Mouse (Mus musculus) forebrain, embryonic 10.5 days (tissue): ENCODE data around the gene Ctnnd1. TPM values are rescaled to one million over a fixed set of nuclear protein-coding genes. Genes with fewer than 3 reads are reported as not detected.

Source experiments
- DNase-seq: peaks from one replicate; pipeline ENCODE4 v3.0.0-alpha.2; 2017; ENCODE audit warnings: low spot score; ENCODE audit errors: extremely low spot score
- H3K27ac ChIP-seq: fragments of 300-500 bp; sonication (generic); 2 replicates; pipeline ENCODE4 v1.5.1; 2016; ENCODE audit warnings: mild to moderate bottlenecking
- H3K27me3 ChIP-seq: fragments of 300-500 bp; sonication (generic); 2 replicates; pipeline ENCODE4 v1.6.1; 2016; ENCODE audit warnings: mild to moderate bottlenecking; ENCODE audit not compliant: poor library complexity, severe bottlenecking
- H3K36me3 ChIP-seq: fragments of 300-500 bp; sonication (generic); replicated peaks from 2 replicates; pipeline ENCODE4 v1.6.1; 2016; ENCODE audit warnings: mild to moderate bottlenecking, moderate library complexity
- H3K4me1 ChIP-seq: fragments of 300-500 bp; sonication (generic); 2 replicates; pipeline ENCODE4 v1.6.1; 2016
- H3K4me3 ChIP-seq: fragments of 300-500 bp; sonication (generic); 2 replicates; pipeline ENCODE4 v1.5.1; 2016; ENCODE audit warnings: mild to moderate bottlenecking, moderate library complexity
- H3K9me3 ChIP-seq: fragments of 300-500 bp; sonication (generic); 2 replicates; pipeline ENCODE4 v1.6.1; 2016; ENCODE audit warnings: mild to moderate bottlenecking, moderate library complexity
- WGBS: fragments of 180-500 bp; shearing (Covaris S2); methylation state at CpG from one replicate; pipeline ENCODE4 v1.1.7; 2016; 5-methylcytosine and 5-hydroxymethylcytosine counted together
- polyA plus RNA-seq: library from polyadenylated mRNA; unstranded; fragments of >200 nt; fragmentation: Nextera tagmentation; extraction: Ambion mirVana; gene quantifications from 2 replicates; pipeline ENCODE4 v1.2.1, GENCODE M21; 2016

The Ctnnd1 gene
- polyA plus RNA-seq, 1 experiment from 2014 or later: 43.9 TPM

DNA sequence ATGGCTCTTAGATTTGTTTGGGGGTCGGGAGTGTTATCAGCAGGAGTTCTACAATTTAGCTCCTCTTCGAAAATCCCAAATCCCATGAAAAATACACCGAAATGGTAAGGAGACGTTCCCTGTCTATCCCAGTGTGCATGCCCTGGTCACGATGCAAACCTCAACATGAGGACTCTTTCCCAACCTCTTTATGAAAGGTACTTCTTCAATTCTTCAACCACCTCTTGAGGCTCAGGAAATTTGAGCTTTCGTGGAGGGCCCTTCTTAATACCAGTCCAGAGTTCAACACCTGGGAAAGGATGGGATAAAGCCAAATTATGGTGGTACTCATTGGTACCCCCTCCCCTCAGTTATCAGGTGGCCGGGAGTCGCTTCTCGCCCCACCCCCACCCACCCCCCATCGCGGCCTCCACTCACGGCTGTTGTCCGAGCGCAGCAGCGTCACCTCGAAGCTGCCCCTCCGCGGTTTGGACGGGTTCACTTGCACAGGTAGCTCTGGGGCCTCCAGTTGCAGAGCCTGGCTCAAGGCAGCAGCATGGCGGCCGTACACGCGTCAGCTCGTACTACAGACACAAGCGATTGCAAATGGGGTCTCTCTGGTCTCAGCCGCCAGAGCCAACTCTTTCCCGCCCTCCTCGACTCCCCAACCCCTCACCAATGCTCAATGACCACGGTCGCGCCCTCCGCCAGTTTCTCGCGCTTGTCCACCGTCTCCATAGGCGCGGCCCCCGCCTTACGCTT, 19.4 kb upstream of the Ctnnd1 start:
- no peaks in the 10 kb centered on the region for H3K27me3 ChIP-seq
- H3K4me3 ChIP-seq: peak overlapping the region; percentile 91
- peak overlapping the region; percentile 99 for H3K27ac ChIP-seq
- 3% methylated on average over 39 of the region's 39 CpGs for WGBS
- H3K36me3 ChIP-seq: peaks cover 57% of the 10 kb centered on the region
- H3K9me3 ChIP-seq: no peaks in the 10 kb centered on the region
- DNase-seq: no peak
- peaks cover 19% of the 10 kb centered on the region for H3K4me1 ChIP-seq

DNA sequence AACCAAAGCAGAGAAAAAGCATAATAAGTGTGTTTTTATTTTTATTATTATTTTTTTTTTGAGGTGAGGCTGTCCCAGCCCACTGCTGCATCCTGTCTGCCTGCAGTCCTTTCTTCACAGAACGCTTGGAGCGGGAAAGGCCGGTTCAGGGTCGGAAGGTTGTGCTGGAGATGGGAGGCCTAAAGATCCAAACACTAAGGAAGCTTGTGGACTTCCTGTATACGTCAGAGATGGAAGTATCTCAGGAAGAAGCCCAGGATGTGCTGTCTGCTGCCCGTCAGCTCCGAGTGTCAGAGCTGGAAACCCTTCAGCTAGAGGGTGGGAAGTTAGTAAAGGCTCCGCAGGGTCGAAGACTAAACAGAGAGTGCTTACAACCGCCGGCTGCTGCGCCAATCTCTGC, 15.5 kb upstream of the Ctnnd1 start:
- no peak overlapping the region for H3K27ac ChIP-seq

DNA sequence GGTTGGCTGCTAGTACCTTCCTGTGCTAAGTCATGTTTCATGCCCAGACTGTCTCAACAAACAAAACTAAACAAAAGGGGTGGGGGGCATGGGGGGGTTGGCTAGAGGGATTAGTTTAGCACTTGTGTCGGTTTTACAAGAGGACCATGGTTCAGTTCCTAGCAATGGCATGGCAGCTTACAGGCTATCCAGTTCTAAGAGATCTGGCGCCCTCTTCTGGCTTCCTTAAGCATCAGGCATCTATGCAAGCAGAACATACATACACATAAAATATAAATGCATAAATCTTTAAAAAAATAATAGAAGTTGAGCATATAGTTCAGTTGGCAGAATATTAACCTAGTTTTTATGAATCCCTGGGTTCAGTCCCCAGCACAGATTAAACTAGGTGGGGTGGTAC, 12.3 kb upstream of the Ctnnd1 start:
- H3K27me3 ChIP-seq: no peaks in the 10 kb centered on the region
- H3K4me1 ChIP-seq: no peaks in the 10 kb centered on the region
- DNase-seq: no peak
- H3K36me3 ChIP-seq: peaks cover 12% of the 10 kb centered on the region
- no peak overlapping the region for H3K27ac ChIP-seq
- WGBS: 23% methylated on average over 2 of the region's 2 CpGs
- H3K9me3 ChIP-seq: peaks cover 5% of the 10 kb centered on the region; the same call in 1 of the 2 replicates
- H3K4me3 ChIP-seq: no peak overlapping the region

More for the DNA sequence above, 15.5 kb upstream of the Ctnnd1 start:
- no peak for DNase-seq
- WGBS: 71% methylated on average over 12 of the region's 12 CpGs
- no peaks in the 10 kb centered on the region for H3K9me3 ChIP-seq
- H3K4me3 ChIP-seq: no peak overlapping the region
- H3K36me3 ChIP-seq: peaks cover 28% of the 10 kb centered on the region
- H3K4me1 ChIP-seq: peaks cover 17% of the 10 kb centered on the region
- no peaks in the 10 kb centered on the region for H3K27me3 ChIP-seq

DNA sequence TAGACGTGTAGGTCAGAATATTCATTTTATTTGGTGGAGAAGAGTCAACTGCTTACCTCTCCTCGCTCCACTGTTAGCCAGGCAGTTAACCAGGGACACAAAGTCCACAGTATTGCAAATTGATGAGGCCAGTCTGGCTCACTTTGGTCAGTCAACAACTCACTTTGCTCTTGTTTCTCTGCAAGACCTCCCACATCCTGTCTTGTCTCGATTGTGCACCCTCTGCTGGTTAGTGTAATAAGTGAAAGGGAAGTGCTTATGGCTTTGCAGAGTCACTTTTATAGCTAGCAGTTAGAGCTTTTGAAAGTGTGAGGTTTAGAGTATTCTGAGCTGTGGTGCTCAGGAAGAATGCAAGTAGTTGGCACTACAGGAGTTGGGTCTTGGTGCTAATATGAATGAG, 9.7 kb upstream of the Ctnnd1 start:
- no peak overlapping the region for H3K27ac ChIP-seq
- WGBS: 70% methylated on average over 3 of the region's 3 CpGs
- H3K27me3 ChIP-seq: no peaks in the 10 kb centered on the region

DNA sequence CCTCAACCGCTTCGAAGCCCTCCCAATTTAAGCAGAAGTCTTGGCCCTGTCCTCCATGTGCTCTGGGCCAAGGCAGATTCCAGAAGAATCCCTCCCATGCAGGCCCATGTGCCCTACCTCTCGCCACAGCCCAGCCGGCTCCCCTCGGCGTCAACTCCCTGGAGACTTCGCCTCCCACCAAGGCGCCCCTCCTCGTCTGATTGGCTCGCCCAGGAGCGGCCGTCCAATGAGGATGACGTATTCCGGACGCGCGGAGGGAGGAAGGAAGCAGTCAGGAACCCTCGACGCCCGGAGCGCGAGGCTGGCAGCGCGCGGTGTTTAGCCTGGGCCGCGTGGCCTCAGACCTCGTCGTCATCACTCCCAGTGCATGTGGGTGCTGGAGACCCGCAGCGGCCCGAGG, 8.2 kb upstream of the Ctnnd1 start, which contains the start of gene Btbd18:
Btbd18 (plus strand) TSS at position 274 of the 400 bp plus-strand sequence.
- no peak within 1 kb of the TSS for H3K4me3 ChIP-seq
- no peaks in the 10 kb centered on the region for H3K4me1 ChIP-seq
- H3K9me3 ChIP-seq: peaks cover 5% of the 10 kb centered on the region; the same call in 1 of the 2 replicates
- WGBS: 92% methylated on average over 32 of the region's 32 CpGs
- H3K36me3 ChIP-seq: no peaks in the 10 kb centered on the region
- H3K27ac ChIP-seq: no peak within 1 kb of the TSS
- DNase-seq: no peak
- no peaks in the 10 kb centered on the region for H3K27me3 ChIP-seq

More for the DNA sequence above, 9.7 kb upstream of the Ctnnd1 start:
- H3K4me1 ChIP-seq: no peaks in the 10 kb centered on the region
- no peaks in the 10 kb centered on the region for H3K36me3 ChIP-seq
- no peak for DNase-seq
- H3K9me3 ChIP-seq: peaks cover 5% of the 10 kb centered on the region; the same call in 1 of the 2 replicates
- no peak overlapping the region for H3K4me3 ChIP-seq

DNA sequence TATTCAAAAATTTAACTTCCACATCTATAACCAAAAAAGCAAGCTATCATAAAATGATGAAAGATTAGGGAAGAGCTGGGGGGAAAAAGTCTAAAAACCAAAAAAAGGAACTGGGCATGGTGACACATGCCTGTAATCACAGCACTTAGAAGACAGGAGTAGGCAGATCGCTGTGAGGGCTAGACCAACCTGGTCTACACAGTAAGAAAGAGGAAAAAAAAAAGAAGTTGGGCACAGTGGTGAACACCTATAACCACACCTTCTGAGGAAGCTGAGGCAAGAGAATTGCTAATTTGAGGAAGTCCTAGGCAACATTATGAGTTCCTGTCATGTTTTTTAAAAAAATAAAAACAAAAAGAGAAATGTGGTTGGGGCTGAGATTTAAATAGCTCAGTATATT, 5.3 kb upstream of the Ctnnd1 start:
- 71% methylated on average over 1 of the region's 1 CpGs for WGBS
- H3K4me1 ChIP-seq: peaks cover 8% of the 10 kb centered on the region
- H3K36me3 ChIP-seq: no peaks in the 10 kb centered on the region
- no peak overlapping the region for H3K27ac ChIP-seq
- H3K4me3 ChIP-seq: no peak overlapping the region
- H3K27me3 ChIP-seq: no peaks in the 10 kb centered on the region
- H3K9me3 ChIP-seq: peaks cover 5% of the 10 kb centered on the region; the same call in 1 of the 2 replicates
- DNase-seq: no peak

DNA sequence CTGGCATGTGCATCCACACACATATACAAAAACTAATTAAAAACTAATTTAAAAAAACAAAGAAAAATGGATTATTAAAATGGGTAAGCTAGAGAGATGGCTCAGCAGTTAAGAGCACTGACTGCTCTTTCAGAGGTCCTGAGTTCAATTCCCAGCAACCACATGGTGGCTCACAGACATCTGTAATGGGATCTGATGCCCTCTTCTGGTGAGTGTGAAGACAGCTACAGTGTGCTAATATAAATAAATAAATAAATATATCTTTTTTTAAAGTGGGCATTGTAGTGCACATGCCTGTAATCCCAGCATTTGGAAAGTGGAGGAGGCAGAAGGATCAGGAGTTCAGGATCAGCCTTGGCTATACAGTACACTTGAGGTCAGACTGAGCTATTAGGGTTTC, 2.8 kb upstream of the Ctnnd1 start:
- Histone ChIP-seq H3K36me3 (no peaks in the 10 kb centered on the region), H3K27me3 (no peaks in the 10 kb centered on the region), H3K4me1 (peaks cover 22% of the 10 kb centered on the region), H3K27ac (no peak overlapping the region), H3K4me3 (no peak overlapping the region), H3K9me3 (no peaks in the 10 kb centered on the region)
- no peak for DNase-seq

DNA sequence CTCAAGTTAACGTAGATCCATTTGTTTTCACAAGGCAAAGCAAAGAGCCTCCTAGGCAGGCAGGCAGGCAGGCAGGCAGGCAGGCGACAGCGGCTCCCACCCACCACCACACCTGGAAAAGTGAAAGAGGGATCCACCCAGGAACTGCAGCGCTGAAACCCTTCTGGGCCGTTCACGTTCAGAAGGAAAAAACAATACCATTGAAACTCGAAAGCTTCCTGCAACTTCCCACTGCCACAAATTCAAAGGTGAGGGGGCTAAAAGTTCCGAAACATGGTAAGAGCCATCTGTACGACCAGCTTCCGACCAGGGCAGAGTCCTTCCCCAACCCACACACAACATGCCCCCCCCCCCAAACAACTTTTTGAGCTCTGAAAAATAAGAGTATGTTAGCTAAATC, 891 bp downstream of the Ctnnd1 start:
- Histone ChIP-seq H3K4me1 (peaks cover 28% of the 10 kb centered on the region), H3K4me3 (peak overlapping the region; percentile 68), H3K36me3 (peaks cover 18% of the 10 kb centered on the region), H3K27ac (peak overlapping the region; percentile 96), H3K9me3 (no peaks in the 10 kb centered on the region), H3K27me3 (no peaks in the 10 kb centered on the region)
- DNase-seq: no peak
- WGBS: under 1% methylated on average over 10 of the region's 10 CpGs

DNA sequence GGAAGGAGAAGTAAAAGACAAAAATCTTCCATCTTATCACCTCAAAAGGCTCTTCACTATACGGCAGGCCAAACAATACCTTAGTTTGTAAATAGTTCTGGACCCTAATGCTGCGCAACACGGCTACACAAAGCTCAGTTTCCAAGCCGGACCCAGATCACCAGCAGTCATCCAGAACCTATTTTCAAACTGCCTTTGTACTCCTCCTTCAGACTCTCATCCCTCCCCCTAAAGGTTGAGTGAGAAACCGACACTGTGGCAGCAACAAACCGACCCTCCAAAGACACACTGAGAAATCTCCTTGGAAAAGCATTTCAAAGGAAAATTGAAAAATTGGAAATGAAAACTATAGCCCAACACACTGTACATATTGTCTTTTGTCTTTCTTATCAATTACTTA, 2.2 kb downstream of the Ctnnd1 start:
- WGBS: 57% methylated on average over 6 of the region's 6 CpGs
- Histone ChIP-seq H3K9me3 (no peaks in the 10 kb centered on the region), H3K27ac (peak overlapping the region; percentile 31; the same call in 1 of the 2 replicates), H3K36me3 (peaks cover 18% of the 10 kb centered on the region), H3K4me3 (peak overlapping the region; percentile 68), H3K27me3 (no peaks in the 10 kb centered on the region), H3K4me1 (peaks cover 28% of the 10 kb centered on the region)
- no peak for DNase-seq

DNA sequence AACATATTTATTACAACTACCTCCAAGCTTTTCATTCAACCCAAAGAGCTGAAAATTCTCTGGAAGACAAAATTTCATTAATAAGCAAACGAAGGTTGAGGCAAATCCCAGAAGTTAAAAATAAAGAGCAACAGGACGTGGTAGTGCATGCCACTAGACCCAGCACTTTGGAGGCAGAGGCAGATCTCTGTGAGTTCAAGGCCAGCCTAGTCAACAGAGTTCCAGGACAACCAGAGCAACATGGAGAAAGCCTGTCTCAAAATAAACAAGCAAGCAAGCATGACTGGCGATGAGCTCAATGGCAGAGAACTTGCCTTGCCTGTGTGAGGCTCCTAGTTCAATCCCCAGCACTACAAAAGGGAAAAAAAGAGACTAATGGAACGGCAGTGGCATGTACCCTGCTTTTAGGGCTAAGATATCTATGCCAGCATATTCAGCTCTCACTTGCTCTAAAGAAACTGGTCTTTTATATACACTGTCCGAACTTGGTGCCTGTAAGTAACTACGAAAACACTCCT, 3.5 kb downstream of the Ctnnd1 start:
- no peak for DNase-seq
- Histone ChIP-seq H3K4me3 (no peak overlapping the region), H3K9me3 (no peaks in the 10 kb centered on the region), H3K27me3 (no peaks in the 10 kb centered on the region), H3K36me3 (peaks cover 20% of the 10 kb centered on the region), H3K4me1 (peaks cover 28% of the 10 kb centered on the region), H3K27ac (no peak overlapping the region)
- 97% methylated on average over 6 of the region's 6 CpGs for WGBS

DNA sequence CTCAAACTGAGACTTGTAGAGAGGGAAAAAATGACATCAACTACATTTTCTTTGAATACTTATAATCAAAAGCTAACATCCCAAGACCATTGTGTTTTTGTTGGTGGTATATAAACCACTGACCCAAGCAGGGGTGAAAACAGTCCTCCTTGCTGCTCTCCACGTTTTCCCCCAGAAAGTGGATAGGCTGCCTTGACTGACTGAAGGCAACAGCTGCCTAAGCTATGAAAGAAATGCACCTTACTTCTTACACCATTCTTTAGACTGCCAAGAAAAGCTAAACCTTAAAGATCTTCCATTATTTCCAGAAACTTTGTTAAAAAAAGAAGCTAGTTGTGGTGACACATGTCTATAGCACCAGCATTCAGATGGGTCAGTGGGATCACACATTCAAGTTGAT, 4.4 kb downstream of the Ctnnd1 start:
- 89% methylated on average over 1 of the region's 1 CpGs for WGBS
- H3K27me3 ChIP-seq: no peaks in the 10 kb centered on the region
- H3K4me1 ChIP-seq: peaks cover 22% of the 10 kb centered on the region
- no peaks in the 10 kb centered on the region for H3K9me3 ChIP-seq
- no peak overlapping the region for H3K27ac ChIP-seq
- no peak overlapping the region for H3K4me3 ChIP-seq
- DNase-seq: no peak
- H3K36me3 ChIP-seq: peaks cover 29% of the 10 kb centered on the region

DNA sequence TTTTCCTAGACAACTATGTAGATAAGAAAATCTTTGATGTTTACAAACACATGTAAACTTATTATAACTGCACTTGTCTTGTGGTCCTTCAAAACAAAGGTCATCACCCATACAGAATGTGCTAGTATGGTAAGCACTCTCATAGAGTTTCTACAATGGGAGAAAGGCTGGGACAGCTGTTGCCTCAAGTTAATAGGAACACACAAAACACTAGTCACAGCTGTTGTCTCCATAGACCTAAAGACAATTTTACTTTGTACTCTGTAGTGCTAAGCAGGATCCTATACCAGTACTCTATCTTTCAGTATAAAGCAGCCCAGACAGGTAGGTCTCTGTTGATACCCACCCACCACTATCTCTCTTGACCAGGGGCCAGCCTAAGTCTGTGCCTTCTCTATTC, 9.7 kb downstream of the Ctnnd1 start:
- no peak overlapping the region for H3K27ac ChIP-seq
- H3K4me3 ChIP-seq: no peak overlapping the region
- no peak for DNase-seq
- no peaks in the 10 kb centered on the region for H3K9me3 ChIP-seq
- peaks cover 36% of the 10 kb centered on the region for H3K4me1 ChIP-seq
- H3K36me3 ChIP-seq: peaks cover 11% of the 10 kb centered on the region
- H3K27me3 ChIP-seq: no peaks in the 10 kb centered on the region

DNA sequence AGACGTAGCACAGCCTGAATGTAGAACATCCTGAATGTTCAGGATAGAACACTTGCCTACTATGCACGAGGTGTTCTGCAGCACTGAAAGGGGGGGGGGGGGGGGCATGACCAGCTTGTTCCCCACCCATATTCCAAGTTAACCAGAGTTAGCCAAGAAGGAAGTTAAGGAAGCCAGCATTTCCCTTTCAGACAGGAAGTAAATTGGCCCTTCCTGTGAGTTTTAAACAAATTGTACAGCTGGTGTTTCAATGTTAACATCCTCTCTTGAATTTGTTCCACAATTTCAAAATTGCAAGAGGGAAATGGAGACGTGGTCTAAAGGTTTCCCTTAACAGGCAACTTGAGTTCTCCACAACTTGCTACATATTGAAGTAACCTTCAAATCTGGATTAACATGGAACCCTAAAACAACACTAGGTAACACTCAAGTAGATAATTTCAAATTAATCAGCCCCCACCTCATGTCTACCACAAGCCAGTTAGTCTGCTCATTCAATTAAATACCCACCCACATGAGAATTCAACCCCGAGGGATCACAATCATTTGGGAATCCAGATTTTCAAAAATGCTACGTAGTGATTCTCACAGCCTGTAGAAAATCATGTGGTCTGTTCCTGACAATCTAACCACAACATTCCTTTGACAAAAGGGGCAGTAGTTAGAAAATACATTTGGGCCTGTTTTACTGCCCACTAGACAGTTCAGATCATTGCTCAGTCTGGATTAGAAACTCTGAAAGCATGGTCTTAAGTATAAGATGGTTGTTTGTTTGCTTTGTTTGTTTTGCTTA, 11.9 kb downstream of the Ctnnd1 start:
- no peaks in the 10 kb centered on the region for H3K9me3 ChIP-seq
- no peaks in the 10 kb centered on the region for H3K27me3 ChIP-seq
- 70% methylated on average over 5 of the region's 5 CpGs for WGBS
- H3K4me1 ChIP-seq: peaks cover 58% of the 10 kb centered on the region
- no peak for DNase-seq
- no peak overlapping the region; the same call in 1 of the 2 replicates for H3K27ac ChIP-seq
- no peak overlapping the region for H3K4me3 ChIP-seq
- H3K36me3 ChIP-seq: peaks cover 11% of the 10 kb centered on the region
